Mouse (Mus musculus) cortical plate, adult 2 months (tissue): ENCODE results near the gene Pde10a.

Experiments used
- CTCF ChIP-seq: fragments of 200-500 bp; IDR thresholded peaks from 2 replicates; pipeline ENCODE4 v1.5.1; 2011; ENCODE audit warnings: mild to moderate bottlenecking, control low read depth, low read length; ENCODE audit not compliant: insufficient read depth; ENCODE audit errors: extremely low read depth
- POLR2A ChIP-seq: fragments of 200-500 bp; IDR thresholded peaks from 2 replicates; pipeline ENCODE4 v1.6.1; 2011; ENCODE audit warnings: mild to moderate bottlenecking, low read length, control low read depth; ENCODE audit not compliant: insufficient read depth; ENCODE audit errors: extremely low read depth

- no peak for TF ChIP-seq CTCF
- no peak for TF ChIP-seq POLR2A
These were observed 255.9 kb downstream of the Pde10a start for GRCm38 (mm10) chr17:8781040-8781439.
